ENCODE assay signal across 23 mouse cellular contexts in genomic region chr14:16267028-16267427, GRCm38 (mm10). TPM values are rescaled to one million over a fixed set of nuclear protein-coding genes. Genes with fewer than 3 reads are reported as not detected.
A peak's percentile ranks its signal among the peaks of the same experiment; 100 is the strongest.
DNase-seq lines count a peak whose midpoint lies in the region; ATAC-seq and TF ChIP-seq lines count a peak whose summit lies in the region.
"Had no signal": no experiment of that assay in that cellular context is flagged by ENCODE, and none has a peak within 500 bp of the region (broad histone marks: within the 10 kb centered on the region; RNA-seq: fewer than 3 reads in every experiment).

No protein-coding gene starts in this region.

- peaks cover 3 to 33% of the 10 kb centered on the region in 2 experiments for H3K36me3 ChIP-seq in CH12.LX (replicated peaks in 1 of 2; ENCODE audit: control insufficient read depth in 1 of 2, insufficient read depth in 1 of 2, low read length in 1 of 2)
- H3K36me3 ChIP-seq in liver, postnatal 0 days (replicated peaks; ENCODE audit: insufficient read depth, low read length) = peaks cover 14% of the 10 kb centered on the region; the same call in 1 of the 2 replicates
- H3K36me3 ChIP-seq: forebrain, embryonic 10.5 days; forebrain, embryonic 12.5 days had no signal

- TF ChIP-seq CTCF in CH12.LX (conservative IDR thresholded peaks at IDR 0.05 in 1 of 2, IDR thresholded peaks at IDR 0.05 in 1 of 2; ENCODE audit: low read depth in 2 of 2, low read length in 2 of 2) = no peak
- no peak for TF ChIP-seq CTCF in liver, postnatal 0 days (IDR thresholded peaks at IDR 0.05; ENCODE audit: low read depth)

- in situ Hi-C loops in CH12.LX (cut with MboI; ENCODE audit: low pct_ligation_motif_present, low pct_unique_long_range_greater_than_20kb, low sequenced_read_pairs) = no loop called here

- dilution Hi-C loops in CH12.LX (cut with MboI; ENCODE audit: extremely low pct_ligation_motif_present, extremely low pct_unique_long_range_greater_than_20kb, low sequenced_read_pairs) = no loop called here

- peak; percentile 22 for DNase-seq in CD4-positive, CD25-positive, alpha-beta regulatory T cell, adult 2 months (ENCODE audit: low read depth, low spot score)
- DNase-seq in CH12.LX (ENCODE audit: extremely low read depth) = no peak
- DNase-seq in liver, postnatal 0 days = no peak
- no peak for DNase-seq in thymus, postnatal 4 days
- DNase-seq in heart, postnatal 25 days (ENCODE audit: low spot score) = no peak
- DNase-seq: adrenal gland, adult 2 months; adrenal gland, postnatal 10 days; adrenal gland, postnatal 25 days; cerebellum, adult 11 months; cerebellum, adult 18-20 months; cerebellum, adult 8-10 months; cerebellum, adult 9-11 months; cerebellum, postnatal 14 days; cerebellum, postnatal 36 days; embryo, embryonic 11 days had no signal

- H3K4me2 ChIP-seq in CH12.LX (ENCODE audit: insufficient read depth, low read depth, poor library complexity, severe bottlenecking) = peak overlapping the region; percentile 52; the same call in 1 of the 2 replicates
- no peak overlapping the region for H3K4me2 ChIP-seq in liver, postnatal 0 days (ENCODE audit: low read depth, low read length)
- H3K4me2 ChIP-seq: embryonic facial prominence, embryonic 13.5 days; embryonic facial prominence, embryonic 15.5 days; forebrain, embryonic 12.5 days had no signal

- TF ChIP-seq RAD21 in CH12.LX (IDR thresholded peaks at IDR 0.05; ENCODE audit: low read depth, low read length) = no peak

- peaks cover 2 to 19% of the 10 kb centered on the region in 2 experiments; a peak in 3 of 4 replicates for H3K4me1 ChIP-seq in CH12.LX (ENCODE audit: control insufficient read depth in 1 of 2, insufficient read depth in 2 of 2)
- H3K4me1 ChIP-seq in liver, postnatal 0 days (ENCODE audit: insufficient read depth) = no peaks in the 10 kb centered on the region
- H3K4me1 ChIP-seq: embryonic facial prominence, embryonic 13.5 days; embryonic facial prominence, embryonic 15.5 days; forebrain, embryonic 10.5 days; forebrain, embryonic 12.5 days had no signal

- TF ChIP-seq EP300 in CH12.LX (IDR thresholded peaks at IDR 0.05; ENCODE audit: low read length) = no peak
- TF ChIP-seq EP300 in liver, postnatal 0 days (IDR thresholded peaks at IDR 0.05; ENCODE audit: low read depth) = no peak

- no peak overlapping the region for H3K4me3 ChIP-seq in CH12.LX (replicated peaks in 1 of 3; ENCODE audit: low read depth in 2 of 3, low read length in 2 of 3, poor library complexity in 1 of 3)
- H3K4me3 ChIP-seq in liver, postnatal 0 days (ENCODE audit: low read depth, low read length) = no peak overlapping the region
- H3K4me3 ChIP-seq: embryonic facial prominence, embryonic 13.5 days; embryonic facial prominence, embryonic 15.5 days; erythroblast, embryonic 14.5 days; forebrain, embryonic 10.5 days; forebrain, embryonic 12.5 days had no signal

- WGBS in liver, postnatal 0 days (ENCODE audit: insufficient replicate concordance) = 84% methylated on average over 5 of the region's 5 CpGs

- H3K9me3 ChIP-seq in CH12.LX (replicated peaks; ENCODE audit: low read length) = no peaks in the 10 kb centered on the region
- no peaks in the 10 kb centered on the region for H3K9me3 ChIP-seq in liver, postnatal 0 days (ENCODE audit: low read length)
- H3K9me3 ChIP-seq: embryonic facial prominence, embryonic 13.5 days; embryonic facial prominence, embryonic 15.5 days; forebrain, embryonic 10.5 days; forebrain, embryonic 12.5 days had no signal

- no peaks in the 10 kb centered on the region for H3K27me3 ChIP-seq in CH12.LX (replicated peaks)
- no peaks in the 10 kb centered on the region for H3K27me3 ChIP-seq in liver, postnatal 0 days (ENCODE audit: insufficient read depth, low read length)
- H3K27me3 ChIP-seq: embryonic facial prominence, embryonic 13.5 days; embryonic facial prominence, embryonic 15.5 days; forebrain, embryonic 12.5 days had no signal

- no peak overlapping the region for H3K27ac ChIP-seq in CH12.LX (ENCODE audit: insufficient read depth, low read depth)
- H3K27ac ChIP-seq in liver, postnatal 0 days (ENCODE audit: low read depth) = no peak overlapping the region
- H3K27ac ChIP-seq: embryonic facial prominence, embryonic 13.5 days; embryonic facial prominence, embryonic 15.5 days; forebrain, embryonic 10.5 days; forebrain, embryonic 12.5 days had no signal

- H3K79me2 ChIP-seq in CH12.LX (replicated peaks; ENCODE audit: control insufficient read depth, extremely low read depth, insufficient read depth, poor library complexity, severe bottlenecking) = no peaks in the 10 kb centered on the region; the same call in 1 of the 2 replicates

- H3K9ac ChIP-seq in CH12.LX (ENCODE audit: insufficient read depth, low read depth) = no peak overlapping the region; the same call in 1 of the 2 replicates
- H3K9ac ChIP-seq in liver, postnatal 0 days (replicated peaks) = no peak overlapping the region
- H3K9ac ChIP-seq: embryonic facial prominence, embryonic 13.5 days; embryonic facial prominence, embryonic 15.5 days; forebrain, embryonic 12.5 days had no signal

- no peak for TF ChIP-seq POLR2A in CH12.LX (IDR thresholded peaks at IDR 0.05; ENCODE audit: low read depth, low read length)

- intact Hi-C loops in heart, postnatal 25 days (cut with DNase I) = no loop called here

- peak; percentile 67 for ATAC-seq in inflammation-experienced regulatory T-cells, adult 6 months
- no peak for ATAC-seq in liver, postnatal 0 days
- ATAC-seq: forebrain, embryonic 14.5 days; forebrain, embryonic 16.5 days had no signal

TF ChIP-seq in CH12.LX, 34 proteins besides CTCF, POLR2A, EP300 and RAD21:
- TF ChIP-seq NRF1 (IDR thresholded peaks at IDR 0.05; ENCODE audit: low read depth, low read length) (no peak), TBP (conservative IDR thresholded peaks at IDR 0.05; ENCODE audit: low read depth, low read length) (no peak), UBTF (IDR thresholded peaks at IDR 0.05; ENCODE audit: low read depth, low read length) (no peak), ZKSCAN1 (IDR thresholded peaks at IDR 0.05; ENCODE audit: borderline replicate concordance, low read depth, low read length) (no peak), KAT2A (IDR thresholded peaks at IDR 0.05; ENCODE audit: insufficient replicate concordance, low read length) (no peak), NELFE (IDR thresholded peaks at IDR 0.05; ENCODE audit: low read depth, low read length) (no peak), IRF4 (IDR thresholded peaks at IDR 0.05; ENCODE audit: low read depth, low read length) (no peak)

RNA-seq across cellular contexts. Expression of gene Oxsm, which starts 17.4 kb away (rescaled TPM):
- 10.6 and 10.8 TPM in 2 replicates for total RNA-seq in CH12.LX (2012; rRNA removed)
- 6.4 and 6.6 TPM in 2 replicates for total RNA-seq in CH12.LX (2014; rRNA removed)
- 8.7 TPM in 2 replicates for polyA plus RNA-seq in CH12.LX (2012; ENCODE audit: insufficient read length, low read depth)
- polyA plus RNA-seq in inflammation-experienced regulatory T-cells, adult 6 months (2017; shearing (Covaris generic)) = 1 to 10 TPM; 4.4 to 6.8 (median 5.6) TPM
- polyA plus RNA-seq in liver, postnatal 0 days (2015; fragmentation: Nextera tagmentation; extraction: Ambion mirVana) = 2.9 and 3.2 TPM in 2 replicates
- total RNA-seq in heart, postnatal 25 days (2021) = 10 to 100 TPM; 20.2 to 21.1 TPM

RNA-seq across cellular contexts. Expression of gene Ngly1, which starts 17.9 kb away (rescaled TPM):
- 15.9 and 17.0 TPM in 2 replicates for total RNA-seq in CH12.LX (2012; rRNA removed)
- 33.0 and 37.5 TPM in 2 replicates for total RNA-seq in CH12.LX (2014; rRNA removed)
- 19.8 and 21.7 TPM in 2 replicates for polyA plus RNA-seq in CH12.LX (2012; ENCODE audit: insufficient read length, low read depth)
- 100 to 1,000 TPM in 1 of 3 experiments, 10 to 100 TPM in 2; 78.7 to 102 (median 93.2) TPM for polyA plus RNA-seq in inflammation-experienced regulatory T-cells, adult 6 months (2017; shearing (Covaris generic))
- polyA plus RNA-seq in liver, postnatal 0 days (2015; fragmentation: Nextera tagmentation; extraction: Ambion mirVana) = 19.9 and 20.0 TPM in 2 replicates
- 10 to 100 TPM; 31.9 to 40.8 TPM for total RNA-seq in heart, postnatal 25 days (2021)
